Mouse (Mus musculus) cerebellum, postnatal 14 days (tissue): Measurements from ENCODE around the gene Wdr5b.
A peak's percentile ranks its signal among the peaks of the same experiment; 100 is the strongest.

Experiments
- DNase-seq, 2 experiments: peaks; one replicate each; pipeline ENCODE4 v3.0.0; 2021; ENCODE audit warnings: mixed read lengths in 2 of 2

The Wdr5b gene

DNA sequence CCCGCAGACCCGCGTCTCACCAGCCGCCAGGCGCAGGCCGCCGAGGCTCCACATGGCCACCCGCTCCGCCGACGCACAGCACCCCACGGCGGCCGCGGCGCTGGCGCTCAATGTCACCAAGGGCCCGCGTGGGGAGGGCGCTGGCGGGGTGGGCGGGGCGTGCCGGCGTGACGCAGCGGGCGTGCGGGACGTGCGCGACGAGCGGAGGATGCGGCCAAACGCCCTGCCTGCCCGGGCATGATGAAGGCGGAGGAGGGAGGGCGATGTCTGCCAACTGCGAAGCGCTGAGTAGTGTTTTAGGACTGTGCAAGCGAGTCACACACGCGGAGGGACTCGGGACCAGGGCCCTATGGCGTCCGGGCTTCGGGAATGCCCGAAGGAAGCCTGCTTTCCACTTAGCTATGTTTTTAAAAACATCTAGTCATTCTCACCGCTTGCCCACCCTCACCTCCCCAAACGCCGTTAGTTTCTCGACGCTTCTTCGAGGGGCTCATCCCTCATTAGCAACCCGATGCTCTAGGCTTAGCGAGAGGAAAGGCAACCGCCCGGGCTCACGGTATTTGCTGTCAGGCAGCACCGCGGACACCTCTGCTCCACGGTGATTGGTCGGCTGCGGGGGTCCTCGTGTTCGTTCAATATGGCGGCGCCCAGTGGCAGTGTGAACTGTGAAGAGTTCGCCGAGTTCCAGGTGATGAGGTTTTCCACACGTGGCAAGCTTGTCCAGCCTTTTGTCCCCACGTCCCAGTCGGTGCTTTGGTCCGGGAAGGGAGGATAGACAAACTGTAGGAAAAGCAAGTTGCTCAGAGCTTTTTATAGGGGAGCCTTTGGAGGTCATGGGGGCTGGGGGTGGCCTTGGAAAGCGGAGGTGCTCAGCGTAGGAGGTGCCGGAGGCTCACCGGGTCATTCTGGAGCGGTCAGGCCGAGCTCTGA is 30.7 kb downstream of the Wdr5b start, which contains the start of the genes Fam162a and Ccdc58:
Gene Fam162a (minus strand): TSS at position 145 of the 930 bp plus-strand sequence.
Gene Ccdc58 (plus strand): TSS at position 236 of the 930 bp plus-strand sequence.
- DNase-seq, result peak; percentile 96 to 97

DNA sequence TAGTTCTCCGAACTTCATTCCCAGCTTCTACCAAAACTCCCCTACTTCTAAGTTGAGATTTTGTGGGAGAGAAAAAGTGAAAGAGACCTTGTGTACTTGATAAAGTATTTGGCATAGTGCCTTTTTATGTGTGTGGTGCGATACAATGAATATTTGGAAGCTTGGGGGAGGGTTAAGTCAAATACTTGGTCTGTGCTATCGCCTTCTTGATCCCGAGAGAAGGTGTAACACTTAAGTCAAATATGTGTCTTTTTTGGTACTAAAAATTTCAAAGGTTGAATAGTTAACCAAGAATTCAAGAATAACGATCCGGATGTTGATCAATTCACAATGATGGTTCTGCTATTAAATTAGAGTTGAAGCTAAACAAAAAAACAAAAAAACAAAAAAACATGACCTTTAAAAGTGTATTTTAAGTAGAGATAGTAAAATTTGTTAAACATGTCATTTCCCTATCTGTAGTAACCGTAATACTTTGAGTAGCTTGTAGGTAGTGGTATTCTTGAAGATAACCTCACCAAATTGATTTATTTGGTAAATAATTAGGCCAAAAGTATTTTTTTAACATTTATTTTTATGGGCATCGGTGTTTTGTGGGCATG is 31.5 kb downstream of the Wdr5b start:
- DNase-seq, result no peak

GRCm38 (mm10) chr16:36074772-36075171 is 33.8 kb downstream of the Wdr5b start:
- DNase-seq, result no peak

DNA sequence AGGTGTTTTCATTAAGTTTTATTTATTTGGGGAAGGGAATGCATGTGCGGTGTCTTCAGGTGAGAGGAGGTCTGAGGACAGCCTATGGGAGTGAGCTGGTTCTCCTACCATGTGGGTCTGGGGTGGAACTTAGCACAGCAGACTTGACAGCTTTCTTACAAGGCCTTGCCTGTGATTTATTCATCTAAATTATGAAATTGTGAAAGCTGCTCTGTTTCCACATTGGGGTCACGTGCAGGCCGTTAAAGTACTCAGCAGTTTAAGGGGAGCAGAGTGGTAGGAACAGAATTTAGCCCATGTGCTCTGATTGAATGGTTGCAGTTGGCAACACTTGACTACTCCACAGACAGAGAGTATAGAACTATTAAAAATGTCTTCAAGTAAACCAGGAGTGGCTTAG is 38.9 kb downstream of the Wdr5b start:
- no peak for DNase-seq

GRCm38 (mm10) chr16:36087846-36088245 is 46.9 kb downstream of the Wdr5b start:
- no peak for DNase-seq

- DNase-seq, result no peak
These were observed 48.1 kb downstream of the Wdr5b start for GRCm38 (mm10) chr16:36089065-36089464.

DNA sequence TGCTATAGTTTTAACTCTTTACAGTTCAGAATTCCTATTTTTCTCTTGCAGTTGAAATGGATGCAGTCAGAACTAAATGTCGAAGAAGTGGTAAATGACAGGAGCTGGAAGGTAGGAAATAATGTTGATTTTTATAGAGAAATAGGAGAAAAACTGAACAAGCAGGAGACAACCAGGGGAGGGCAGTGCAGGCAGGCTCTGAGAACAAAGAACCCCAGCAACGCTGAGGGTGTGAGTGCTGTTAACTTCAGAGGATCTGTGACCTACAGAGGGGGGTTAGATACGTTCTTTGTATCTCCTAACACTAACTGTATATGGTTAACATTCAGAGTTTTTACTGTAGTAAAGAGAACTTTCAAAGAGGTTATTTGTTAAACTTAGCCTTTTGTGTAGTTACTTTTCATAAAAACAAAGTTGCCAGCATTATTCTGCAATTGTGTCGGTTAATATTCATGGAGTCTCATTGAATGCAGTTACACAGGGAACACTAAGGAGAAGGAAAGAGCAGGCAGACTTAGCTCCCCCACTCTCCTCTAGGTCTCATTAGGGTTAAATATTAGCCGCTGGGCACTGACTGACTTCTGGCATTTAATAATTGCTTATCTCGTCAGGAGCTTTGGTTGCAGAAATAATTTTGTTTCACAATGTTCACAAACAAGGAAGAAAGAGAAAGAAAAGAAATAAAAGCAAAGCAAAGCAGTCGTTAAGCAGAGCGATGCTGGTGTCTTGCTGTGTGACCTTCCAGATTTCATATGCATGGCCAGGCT is 49.0 kb downstream of the Wdr5b start:
- DNase-seq, result no peak

DNA sequence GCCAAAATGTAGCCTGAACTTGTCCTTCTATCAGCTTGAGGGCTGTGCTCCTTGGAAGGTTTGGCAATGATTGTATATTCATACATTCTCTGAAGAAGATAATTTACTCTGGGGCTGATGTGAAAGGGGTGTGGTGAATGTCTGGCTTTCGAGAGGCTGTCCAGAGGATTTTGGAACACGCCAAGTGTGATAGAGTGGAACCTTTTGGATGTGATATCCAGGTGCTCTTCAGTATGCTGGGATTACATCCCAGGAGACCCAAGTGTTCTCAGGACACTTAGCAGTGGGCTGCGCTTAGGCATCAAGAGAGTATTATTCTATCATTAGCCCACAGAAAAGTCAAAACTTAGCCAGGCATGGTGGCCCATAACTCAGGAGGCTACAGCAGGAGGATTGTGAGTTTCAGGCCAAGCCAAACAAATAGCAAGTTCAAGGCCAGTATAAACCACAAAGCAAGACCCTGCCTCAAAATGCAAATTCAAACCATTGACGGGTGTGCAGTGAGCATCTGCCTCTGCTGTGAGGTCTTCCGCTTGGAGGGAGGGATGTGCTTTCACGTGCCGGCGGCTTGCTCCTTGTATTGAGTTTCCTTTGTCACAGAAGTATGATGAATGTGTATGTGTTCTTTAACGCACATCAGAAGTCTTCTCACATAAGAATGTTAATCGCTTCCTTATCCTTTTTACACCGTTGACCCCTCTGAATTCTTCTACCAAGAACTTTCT is 50.0 kb downstream of the Wdr5b start:
- no peak for DNase-seq
